Mouse (Mus musculus) heart, adult 8-10 months (tissue): ENCODE results near the gene Fev. TPM values are rescaled to one million over a fixed set of nuclear protein-coding genes. Genes with fewer than 3 reads are reported as not detected.

ENCODE experiments used
- microRNA-seq: library from miRNA; unstranded; fragments of <30 nt; microRNA quantifications from one replicate; pipeline ENCODE4 v1.2.0, GENCODE M21; 2022
- total RNA-seq, 4 experiments: library from RNA; stranded (reverse); gene quantifications; 2 replicates each; pipeline ENCODE4 v1.2.4; 2022

Fev gene
- total RNA-seq, 4 experiments from 2014 or later: not detected

Small RNA genes within 50 kb of the gene (microRNA-seq; reads per million reads assigned to microRNA genes)
- 56.0 reads per million, percentile 51 among the genes with 10 or more reads in this experiment for gene Mir375

Other genes with a start within 250 kb of the Fev start
- 10 to 100 TPM in 1 of 4 experiments, 1 to 10 TPM in 3; 8.1 to 10.5 (median 9.3) TPM for gene Ttll4, start 223.7 kb downstream of the Fev start, total RNA-seq
- gene Cyp27a1, start 171.8 kb downstream of the Fev start, total RNA-seq: 10 to 100 TPM; 11.3 to 20.8 (median 16.6) TPM
- 1 to 10 TPM; 1.6 to 4.1 (median 2.2) TPM for gene Prkag3, start 136.2 kb downstream of the Fev start, total RNA-seq
- under 1 TPM; 0.16 to 0.69 (median 0.26) TPM for gene Wnt6, start 113.5 kb downstream of the Fev start, total RNA-seq
- not detected for gene Wnt10a, start 93.9 kb downstream of the Fev start, total RNA-seq
- under 1 TPM in 1 of 4 experiments, not detected in 3; 0.09 TPM for gene Cdk5r2, start 30.5 kb downstream of the Fev start, total RNA-seq
- gene Cryba2, start 7.7 kb upstream of the Fev start, total RNA-seq: not detected
- gene Cfap65, start 50.2 kb upstream of the Fev start, total RNA-seq: not detected
- under 1 TPM in 1 of 4 experiments, not detected in 3; 0.24 TPM for gene Ihh, start 66.3 kb upstream of the Fev start, total RNA-seq
- gene Nhej1, start 239.8 kb upstream of the Fev start, total RNA-seq: 1 to 10 TPM; 3.7 to 5.2 (median 4.6) TPM
- under 1 TPM; 0.53 to 0.71 (median 0.61) TPM for gene Slc23a3, start 248.5 kb upstream of the Fev start, total RNA-seq